Mouse (Mus musculus): ENCODE results near the gene Nsg1. TPM values are rescaled to one million over a fixed set of nuclear protein-coding genes. Genes with fewer than 3 reads are reported as not detected.

The Nsg1 gene
- polyA plus RNA-seq, 1 experiment from 2014 or later, result 32.5 TPM

DNA sequence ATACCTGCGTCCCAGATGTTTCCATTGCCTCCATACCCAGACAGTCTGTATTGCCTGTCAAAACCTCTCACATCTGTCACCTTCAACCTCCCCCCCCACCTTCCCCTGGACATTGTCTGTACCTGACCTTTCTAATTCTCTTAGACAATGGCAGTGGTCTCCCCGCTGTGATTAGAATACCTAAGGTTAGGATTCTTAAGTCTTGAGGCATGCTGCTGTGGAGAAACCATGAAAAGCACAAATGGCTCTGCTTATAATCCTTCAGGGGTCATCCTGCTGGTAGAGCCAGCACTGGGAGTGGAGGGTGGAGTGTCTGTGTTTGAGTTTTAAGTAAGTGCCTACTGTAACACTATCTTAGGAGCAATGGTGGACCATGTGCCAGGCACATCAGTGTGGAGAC is 56.8 kb downstream of the Nsg1 start:
- 78% methylated on average over 2 of the region's 2 CpGs for WGBS
- H3K4me2 ChIP-seq (ENCODE audit: low read depth, low read length), result no peak overlapping the region
- no peaks in the 10 kb centered on the region for H3K27me3 ChIP-seq (replicated peaks; ENCODE audit: control insufficient read depth, insufficient read depth, low read length)
- no peak for DNase-seq (ENCODE audit: low spot score)
- no peak overlapping the region for H3K9ac ChIP-seq (ENCODE audit: low read depth, low read length)
- no peaks in the 10 kb centered on the region for H3K4me1 ChIP-seq (ENCODE audit: control insufficient read depth, insufficient read depth, low read length)
- H3K36me3 ChIP-seq (ENCODE audit: control insufficient read depth, insufficient read depth, low read length), result peaks cover 14% of the 10 kb centered on the region; the same call in 1 of the 2 replicates
- no peak for ATAC-seq (ENCODE audit: low read depth)
- no peak overlapping the region for H3K27ac ChIP-seq (replicated peaks; ENCODE audit: low read depth, low read length)
- no peak overlapping the region for H3K4me3 ChIP-seq (ENCODE audit: low read depth, low read length)
- no peaks in the 10 kb centered on the region for H3K9me3 ChIP-seq (ENCODE audit: control insufficient read depth, low read length)

DNA sequence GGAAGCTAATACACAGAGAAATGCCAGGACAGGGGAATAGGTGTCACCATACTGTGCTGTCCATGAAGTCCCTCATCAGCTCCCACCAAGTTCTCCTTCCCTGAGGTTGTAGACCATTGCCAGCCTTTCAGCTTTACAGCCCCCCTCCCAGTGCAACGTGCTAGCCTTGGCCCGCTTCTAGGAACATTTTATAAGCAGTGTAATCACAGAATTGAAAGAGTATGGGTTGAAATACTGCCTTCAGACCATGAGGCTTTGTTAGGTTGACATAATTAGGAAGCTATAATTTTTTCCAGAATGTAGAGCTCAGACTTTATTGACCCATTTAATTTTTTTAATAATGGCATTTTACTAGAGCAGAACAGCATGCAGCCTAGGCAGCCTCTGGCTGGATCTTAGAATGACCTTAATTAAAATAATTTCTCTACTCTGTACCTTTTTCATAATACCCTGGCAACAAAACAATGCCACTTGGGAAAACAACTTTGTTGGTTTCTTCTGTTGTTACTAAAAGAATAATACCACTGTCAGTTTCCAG is 60.5 kb downstream of the Nsg1 start:
- 66% methylated on average over 2 of the region's 2 CpGs for whole genome bisulfite sequencing

DNA sequence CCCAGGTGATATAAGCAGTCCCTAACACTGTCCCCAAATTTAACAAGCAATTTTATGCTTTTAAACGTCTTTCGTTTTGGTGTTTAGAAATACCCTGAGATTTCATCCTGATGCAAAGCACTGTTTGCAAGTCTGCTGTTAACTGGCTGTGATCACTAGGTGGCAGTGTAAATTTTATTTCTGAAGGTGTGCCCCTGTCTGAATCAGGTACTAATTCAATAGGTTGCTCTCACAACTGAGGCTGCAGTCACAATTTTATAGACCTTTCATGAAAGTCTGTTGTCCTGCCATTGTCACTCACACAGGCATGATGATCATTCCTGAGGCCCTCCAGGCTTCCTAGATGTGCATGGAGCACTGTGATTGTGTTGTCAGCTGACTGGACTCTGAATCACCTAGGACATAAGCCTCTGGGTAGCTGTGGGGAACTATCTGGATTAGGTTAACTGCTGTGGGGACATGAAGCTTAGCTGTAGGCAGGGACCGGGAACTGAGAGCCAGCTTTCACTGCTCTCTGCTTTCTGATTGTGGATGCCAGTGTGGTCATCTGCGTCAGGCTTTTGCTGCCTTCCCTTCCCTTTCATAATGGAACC is 62.1 kb downstream of the Nsg1 start:
- peak; percentile 49 for DNase-seq (ENCODE audit: low spot score)
- Histone ChIP-seq H3K4me3 (ENCODE audit: low read depth, low read length) (no peak overlapping the region), H3K4me1 (ENCODE audit: control insufficient read depth, insufficient read depth, low read length) (no peaks in the 10 kb centered on the region), H3K9me3 (ENCODE audit: control insufficient read depth, low read length) (no peaks in the 10 kb centered on the region), H3K36me3 (ENCODE audit: control insufficient read depth, insufficient read depth, low read length) (no peaks in the 10 kb centered on the region), H3K27ac (replicated peaks; ENCODE audit: low read depth, low read length) (no peak overlapping the region), H3K4me2 (ENCODE audit: low read depth, low read length) (no peak overlapping the region), H3K27me3 (replicated peaks; ENCODE audit: control insufficient read depth, insufficient read depth, low read length) (no peaks in the 10 kb centered on the region), H3K9ac (ENCODE audit: low read depth, low read length) (no peak overlapping the region)
- no peak for ATAC-seq (ENCODE audit: low read depth)
- 70% methylated on average over 4 of the region's 4 CpGs for WGBS

More for the DNA sequence above, 60.5 kb downstream of the Nsg1 start:
- DNase-seq (ENCODE audit: low spot score), result no peak
- Histone ChIP-seq H3K27me3 (replicated peaks; ENCODE audit: control insufficient read depth, insufficient read depth, low read length) (no peaks in the 10 kb centered on the region), H3K4me1 (ENCODE audit: control insufficient read depth, insufficient read depth, low read length) (no peaks in the 10 kb centered on the region), H3K9me3 (ENCODE audit: control insufficient read depth, low read length) (no peaks in the 10 kb centered on the region), H3K4me3 (ENCODE audit: low read depth, low read length) (no peak overlapping the region), H3K36me3 (ENCODE audit: control insufficient read depth, insufficient read depth, low read length) (0 out of 2 replicates have a peak, but pooled peaks cover under 1% of the 10 kb centered on the region), H3K27ac (replicated peaks; ENCODE audit: low read depth, low read length) (no peak overlapping the region), H3K4me2 (ENCODE audit: low read depth, low read length) (no peak overlapping the region), H3K9ac (ENCODE audit: low read depth, low read length) (no peak overlapping the region)
- no peak for ATAC-seq (ENCODE audit: low read depth)

DNA sequence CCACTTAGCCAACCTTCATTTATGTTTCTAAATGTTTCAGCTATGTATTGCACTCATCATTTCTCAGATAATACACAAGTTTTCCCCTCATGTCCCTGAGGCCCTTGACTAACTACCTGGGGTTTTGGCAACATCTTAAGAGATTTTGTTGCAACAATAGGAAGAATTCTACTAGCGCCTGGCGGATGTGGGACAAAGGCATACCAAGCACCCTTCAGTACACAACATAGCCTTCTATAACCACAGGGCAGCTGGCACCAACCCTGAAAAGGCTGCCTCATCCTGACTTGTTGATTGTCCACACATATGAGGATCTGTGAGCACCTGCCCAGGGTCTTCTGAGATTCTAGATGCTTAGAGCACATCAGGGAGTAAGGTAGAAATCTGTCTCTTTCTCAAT is 65.4 kb downstream of the Nsg1 start:
- ATAC-seq (ENCODE audit: low read depth) (no peak), DNase-seq (ENCODE audit: low spot score) (no peak)
- no peak overlapping the region for H3K4me3 ChIP-seq (ENCODE audit: low read depth, low read length)
- no peak overlapping the region for H3K4me2 ChIP-seq (ENCODE audit: low read depth, low read length)
- H3K9me3 ChIP-seq (ENCODE audit: control insufficient read depth, low read length), result no peaks in the 10 kb centered on the region
- H3K27ac ChIP-seq (replicated peaks; ENCODE audit: low read depth, low read length), result no peak overlapping the region
- H3K9ac ChIP-seq (ENCODE audit: low read depth, low read length), result no peak overlapping the region
- no peaks in the 10 kb centered on the region for H3K36me3 ChIP-seq (ENCODE audit: control insufficient read depth, insufficient read depth, low read length)
- H3K27me3 ChIP-seq (replicated peaks; ENCODE audit: control insufficient read depth, insufficient read depth, low read length), result no peaks in the 10 kb centered on the region
- no peaks in the 10 kb centered on the region for H3K4me1 ChIP-seq (ENCODE audit: control insufficient read depth, insufficient read depth, low read length)
- WGBS, result 96% methylated on average over 2 of the region's 2 CpGs

DNA sequence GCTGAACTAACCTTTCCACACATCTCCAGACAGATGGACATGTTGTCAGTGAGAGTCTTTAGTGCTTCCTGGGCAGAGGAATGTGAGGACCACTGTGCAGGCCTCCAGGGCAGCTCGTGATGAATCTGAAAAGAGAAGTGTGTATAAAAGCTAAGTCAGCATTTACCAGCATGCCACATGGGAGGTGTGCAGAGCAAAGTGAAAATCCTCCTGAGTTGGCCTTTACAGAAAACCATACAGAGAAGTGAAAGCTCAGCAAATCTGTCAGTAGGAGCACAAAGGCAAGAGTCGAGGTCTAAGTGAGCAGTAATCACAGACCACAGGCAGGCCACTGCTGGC is 67.8 kb downstream of the Nsg1 start:
- H3K4me1 ChIP-seq (ENCODE audit: control insufficient read depth, insufficient read depth, low read length), result no peaks in the 10 kb centered on the region
- no peak overlapping the region for H3K4me2 ChIP-seq (ENCODE audit: low read depth, low read length)
- H3K4me3 ChIP-seq (ENCODE audit: low read depth, low read length), result no peak overlapping the region
- no peaks in the 10 kb centered on the region for H3K27me3 ChIP-seq (replicated peaks; ENCODE audit: control insufficient read depth, insufficient read depth, low read length)
- ATAC-seq (ENCODE audit: low read depth) (no peak), DNase-seq (ENCODE audit: low spot score) (no peak)
- 55% methylated on average over 2 of the region's 2 CpGs for WGBS
- no peak overlapping the region for H3K9ac ChIP-seq (ENCODE audit: low read depth, low read length)
- no peak overlapping the region for H3K27ac ChIP-seq (replicated peaks; ENCODE audit: low read depth, low read length)
- H3K9me3 ChIP-seq (ENCODE audit: control insufficient read depth, low read length), result no peaks in the 10 kb centered on the region
- H3K36me3 ChIP-seq (ENCODE audit: control insufficient read depth, insufficient read depth, low read length), result no peaks in the 10 kb centered on the region

DNA sequence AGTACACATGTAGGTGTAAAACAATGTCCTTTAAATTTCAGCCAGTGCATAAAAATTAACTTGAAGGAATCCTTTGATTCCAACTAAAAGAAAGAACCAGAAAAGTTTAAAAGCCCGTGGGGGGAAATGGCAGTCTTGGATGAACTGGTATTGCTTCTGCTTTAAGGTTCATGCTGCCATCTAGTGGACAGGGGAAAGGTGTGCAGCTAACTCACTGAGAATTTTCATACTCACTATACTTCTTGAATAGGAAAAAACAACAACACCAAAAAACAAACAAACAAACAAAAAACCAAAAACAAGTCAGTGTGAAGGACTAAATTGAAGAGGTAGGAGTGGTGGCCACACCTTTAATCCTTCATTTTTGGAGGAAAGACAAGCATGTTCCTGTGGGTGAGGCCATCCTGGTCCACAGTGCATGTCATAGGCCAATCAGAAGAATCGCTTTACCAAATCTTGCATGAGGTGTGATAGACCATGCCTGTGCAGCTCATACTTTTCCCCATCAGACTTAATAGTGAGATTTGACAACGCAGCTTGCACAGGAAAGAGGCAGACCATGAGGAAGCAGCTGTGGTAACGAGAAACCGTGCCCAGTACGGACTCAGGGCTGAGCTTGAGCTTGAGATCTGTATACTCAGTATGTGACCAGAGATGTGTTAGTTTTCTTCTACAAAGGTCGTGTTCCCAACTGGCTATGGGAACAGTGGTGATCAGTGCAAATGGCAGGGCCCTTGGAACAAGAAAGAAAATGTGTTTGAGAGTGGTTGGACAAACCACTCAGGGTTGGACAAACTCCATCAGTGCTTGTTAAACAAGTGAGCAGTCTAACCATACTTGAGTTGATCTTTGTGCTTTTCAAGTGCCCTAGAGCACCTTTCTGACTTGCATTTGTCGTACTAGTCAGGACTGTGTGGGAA is 68.4 kb downstream of the Nsg1 start:
- Histone ChIP-seq H3K4me1 (ENCODE audit: control insufficient read depth, insufficient read depth, low read length) (no peaks in the 10 kb centered on the region), H3K9ac (ENCODE audit: low read depth, low read length) (no peak overlapping the region), H3K4me2 (ENCODE audit: low read depth, low read length) (no peak overlapping the region; the same call in 1 of the 2 replicates), H3K9me3 (ENCODE audit: control insufficient read depth, low read length) (no peaks in the 10 kb centered on the region), H3K27me3 (replicated peaks; ENCODE audit: control insufficient read depth, insufficient read depth, low read length) (no peaks in the 10 kb centered on the region), H3K36me3 (ENCODE audit: control insufficient read depth, insufficient read depth, low read length) (no peaks in the 10 kb centered on the region), H3K4me3 (ENCODE audit: low read depth, low read length) (no peak overlapping the region), H3K27ac (replicated peaks; ENCODE audit: low read depth, low read length) (no peak overlapping the region)
- 64% methylated on average over 8 of the region's 8 CpGs for WGBS
- no peak; the same call in 1 of the 2 replicates for ATAC-seq (ENCODE audit: low read depth)
- DNase-seq (ENCODE audit: low spot score), result peak; percentile 87

DNA sequence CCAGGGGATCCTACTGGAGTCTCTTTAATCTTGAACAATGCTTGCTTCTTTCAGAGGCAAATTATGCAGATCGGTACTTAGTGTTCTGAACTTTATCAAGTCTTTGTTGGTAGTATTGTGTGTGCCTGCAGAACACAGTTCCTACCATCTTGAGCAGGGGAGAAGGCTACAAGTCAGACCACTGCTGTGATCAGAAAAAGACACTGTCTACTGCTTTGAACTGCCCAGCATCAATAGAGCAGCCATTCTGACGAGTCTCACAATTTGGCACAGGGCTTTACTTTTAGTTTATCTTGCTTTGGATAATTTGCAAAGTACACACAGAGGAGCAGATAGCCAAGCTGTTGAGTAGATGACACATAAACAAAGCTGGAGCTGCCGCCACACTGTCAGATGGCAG is 69.1 kb downstream of the Nsg1 start:
- Histone ChIP-seq H3K36me3 (ENCODE audit: control insufficient read depth, insufficient read depth, low read length) (no peaks in the 10 kb centered on the region), H3K27me3 (replicated peaks; ENCODE audit: control insufficient read depth, insufficient read depth, low read length) (no peaks in the 10 kb centered on the region), H3K9me3 (ENCODE audit: control insufficient read depth, low read length) (no peaks in the 10 kb centered on the region), H3K4me1 (ENCODE audit: control insufficient read depth, insufficient read depth, low read length) (no peaks in the 10 kb centered on the region), H3K4me2 (ENCODE audit: low read depth, low read length) (no peak overlapping the region; the same call in 1 of the 2 replicates), H3K27ac (replicated peaks; ENCODE audit: low read depth, low read length) (no peak overlapping the region), H3K4me3 (ENCODE audit: low read depth, low read length) (no peak overlapping the region), H3K9ac (ENCODE audit: low read depth, low read length) (no peak overlapping the region)
- no peak for DNase-seq (ENCODE audit: low spot score)
- 62% methylated on average over 3 of the region's 3 CpGs for WGBS
- no peak for ATAC-seq (ENCODE audit: low read depth)

DNA sequence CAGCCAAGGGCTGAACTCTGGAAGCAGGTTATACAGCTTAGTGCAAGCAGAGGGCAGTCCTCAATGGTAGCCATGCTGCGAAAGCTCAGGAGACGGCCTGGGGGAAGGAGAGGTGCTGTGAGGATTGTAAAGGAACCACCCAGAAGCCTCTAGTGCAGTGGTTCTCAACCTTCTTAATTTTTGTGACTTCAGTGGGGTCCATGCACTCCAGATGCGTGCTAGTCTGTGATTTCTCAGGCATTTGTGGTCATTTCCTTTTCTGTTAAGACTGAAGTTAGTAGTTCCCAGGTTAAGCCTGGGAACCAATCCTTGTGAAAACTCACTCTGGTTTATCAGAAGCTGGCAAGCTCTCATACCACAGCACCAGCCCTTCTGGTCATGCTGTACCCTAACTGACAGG is 69.6 kb downstream of the Nsg1 start:
- Histone ChIP-seq H3K9ac (ENCODE audit: low read depth, low read length) (no peak overlapping the region), H3K36me3 (ENCODE audit: control insufficient read depth, insufficient read depth, low read length) (no peaks in the 10 kb centered on the region), H3K4me3 (ENCODE audit: low read depth, low read length) (no peak overlapping the region), H3K9me3 (ENCODE audit: control insufficient read depth, low read length) (no peaks in the 10 kb centered on the region), H3K27me3 (replicated peaks; ENCODE audit: control insufficient read depth, insufficient read depth, low read length) (no peaks in the 10 kb centered on the region), H3K27ac (replicated peaks; ENCODE audit: low read depth, low read length) (no peak overlapping the region), H3K4me2 (ENCODE audit: low read depth, low read length) (no peak overlapping the region), H3K4me1 (ENCODE audit: control insufficient read depth, insufficient read depth, low read length) (no peaks in the 10 kb centered on the region)
- DNase-seq (ENCODE audit: low spot score) (no peak), ATAC-seq (ENCODE audit: low read depth) (no peak)
- WGBS, result 81% methylated on average over 3 of the region's 3 CpGs

All from embryonic facial prominence, embryonic 14.5 days (tissue).